Mouse (Mus musculus): ENCODE data around the gene Slc30a5.
"Not testable (repeated sequence)": the region's sequence is repeated elsewhere in the genome, so short reads cannot be mapped to it uniquely, and the experiment has no call there.

DNA sequence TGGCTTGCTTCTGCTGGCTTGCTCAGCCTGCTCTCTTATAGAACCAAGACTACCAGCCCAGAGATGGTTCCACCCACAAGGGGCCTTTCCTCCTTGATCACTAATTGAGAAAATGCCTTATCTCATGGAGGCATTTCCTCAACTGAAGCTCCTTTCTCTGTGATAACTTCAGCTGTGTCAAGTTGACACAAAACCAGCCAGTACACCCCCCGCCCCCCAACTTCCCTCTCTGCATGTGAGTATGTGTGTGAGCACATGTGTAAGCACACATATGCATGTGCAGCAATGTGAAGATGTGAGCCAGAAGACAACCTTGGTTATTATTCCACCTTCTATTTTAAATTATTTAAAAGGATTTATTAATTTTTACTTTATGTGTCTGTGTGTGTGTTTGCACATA lies 30.7 kb upstream of the Slc30a5 start:
- TF ChIP-seq CTCF, POLR2A (IDR thresholded peaks at IDR 0.05; ENCODE audit: insufficient read depth, low read depth, low read length): not testable (repeated sequence)
